Comparison of ENCODE assay signal across 12 mouse cellular contexts in the genomic region with DNA sequence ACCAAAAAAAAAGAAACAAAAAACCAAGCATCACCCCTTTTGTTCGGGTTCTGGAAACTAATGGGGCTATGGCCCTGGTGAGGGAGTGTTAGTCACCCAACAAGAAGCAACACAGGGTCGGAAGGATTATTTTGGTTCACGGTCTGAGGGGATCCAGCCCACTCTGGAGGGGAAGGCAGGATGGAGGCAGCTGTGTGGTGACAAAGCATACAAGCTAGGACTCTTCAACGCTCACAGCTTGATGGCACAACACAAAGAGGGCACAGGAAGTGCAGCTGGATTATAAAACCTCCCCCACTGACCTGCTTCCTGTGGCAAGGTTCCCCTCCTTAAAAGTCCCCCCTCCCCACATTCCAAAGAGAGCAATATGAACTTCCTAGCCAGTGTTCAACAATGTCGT. TPM values are rescaled to one million over a fixed set of nuclear protein-coding genes. Genes with fewer than 3 reads are reported as not detected.
"Had no signal": no experiment of that assay in that cellular context is flagged by ENCODE, and none has a peak within 500 bp of the region (broad histone marks: within the 10 kb centered on the region; RNA-seq: fewer than 3 reads in every experiment).

No protein-coding gene starts in this region.

- H3K27me3 ChIP-seq: limb, embryonic 13.5 days; midbrain, embryonic 12.5 days had no signal

- H3K4me1 ChIP-seq: midbrain, embryonic 12.5 days had no signal

- DNase-seq: kidney, adult 8-10 months; kidney, postnatal 36 days; left cerebral cortex, postnatal 4 days; lung, adult 2 months; right cerebral cortex, postnatal 14 days had no signal

- ATAC-seq: hindbrain, embryonic 16.5 days; inflammation-experienced regulatory T-cells, adult 6 months; intestine, postnatal 0 days had no signal

- H3K36me3 ChIP-seq: limb, embryonic 13.5 days; midbrain, embryonic 12.5 days had no signal

- H3K4me2 ChIP-seq: limb, embryonic 13.5 days; midbrain, embryonic 12.5 days had no signal

- H3K4me3 ChIP-seq: limb, embryonic 13.5 days; midbrain, embryonic 12.5 days had no signal

- H3K27ac ChIP-seq: kidney, postnatal 0 days; limb, embryonic 13.5 days; liver, embryonic 14.5 days; midbrain, embryonic 12.5 days had no signal

- H3K9ac ChIP-seq: limb, embryonic 13.5 days; liver, embryonic 14.5 days; midbrain, embryonic 12.5 days had no signal

- H3K9me3 ChIP-seq: limb, embryonic 13.5 days; midbrain, embryonic 12.5 days had no signal

RNA-seq across cellular contexts. Expression of a gene that starts 44.2 kb away (rescaled TPM):
- polyA plus RNA-seq: inflammation-experienced regulatory T-cells, adult 6 months had no signal
